Mouse (Mus musculus): ENCODE results near the gene Mcts1.

- TF ChIP-seq CTCF (IDR thresholded peaks at IDR 0.05; ENCODE audit: insufficient read depth, low read length) (no peak), POLR2A (IDR thresholded peaks at IDR 0.05; ENCODE audit: borderline replicate concordance, extremely low read depth, low read depth, low read length) (no peak)
Observed at GRCm38 (mm10) chrX:38576078-38576477, 24.3 kb upstream of the Mcts1 start, which contains the start of gene Cul4b.

All from lung, adult 2 months (tissue).